Mouse (Mus musculus): Measurements from ENCODE around the gene Slc5a5.

DNA sequence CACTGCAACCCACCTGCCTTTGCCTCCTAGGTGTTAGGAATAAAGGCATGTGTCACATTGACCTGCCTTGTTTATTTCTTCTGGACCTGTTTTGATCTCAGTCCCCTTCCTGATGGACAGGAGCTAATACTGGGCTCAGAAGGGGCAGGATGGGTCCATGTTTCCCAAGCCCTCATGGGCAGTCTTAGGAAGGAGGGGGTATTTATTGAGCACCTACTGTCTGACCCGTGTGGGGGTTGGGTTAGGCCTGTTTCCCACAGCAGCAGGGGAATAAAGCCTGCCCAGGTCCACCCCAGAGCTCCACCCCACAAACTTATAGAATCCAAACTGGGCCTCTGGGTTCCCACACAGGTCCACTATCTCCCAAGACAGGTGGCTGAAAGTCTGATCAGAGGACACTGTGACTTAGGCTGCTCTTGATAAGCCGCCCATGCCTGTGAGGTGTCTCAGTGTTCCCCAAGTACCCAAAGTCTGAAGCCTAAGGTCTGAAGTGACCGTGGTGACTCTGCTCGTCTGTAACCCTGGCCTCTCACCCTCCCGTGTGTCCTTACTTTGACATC is 49.3 kb downstream of the Slc5a5 start:
- TF ChIP-seq CTCF (IDR thresholded peaks at IDR 0.05; ENCODE audit: insufficient read depth, low read depth, low read length) (no peak), POLR2A (IDR thresholded peaks at IDR 0.05; ENCODE audit: insufficient read depth, low read depth, low read length) (no peak)

All from olfactory bulb, adult 2 months (tissue).